Mouse (Mus musculus) cerebellum, adult 2 months (tissue): ENCODE measurements around the gene Il22ra1.
A peak's percentile ranks its signal among the peaks of the same experiment; 100 is the strongest.

Experiments used
- CTCF ChIP-seq: fragments of 200-500 bp; IDR thresholded peaks from 2 replicates; pipeline ENCODE4 v1.5.1; 2011; ENCODE audit warnings: low read depth, mild to moderate bottlenecking, control low read depth, low read length, moderate library complexity, borderline replicate concordance; ENCODE audit not compliant: insufficient read depth
- POLR2A ChIP-seq: fragments of 200-500 bp; IDR thresholded peaks from 2 replicates; pipeline ENCODE4 v1.6.1; 2011; ENCODE audit warnings: low read length, control low read depth, borderline replicate concordance; ENCODE audit not compliant: insufficient read depth

DNA sequence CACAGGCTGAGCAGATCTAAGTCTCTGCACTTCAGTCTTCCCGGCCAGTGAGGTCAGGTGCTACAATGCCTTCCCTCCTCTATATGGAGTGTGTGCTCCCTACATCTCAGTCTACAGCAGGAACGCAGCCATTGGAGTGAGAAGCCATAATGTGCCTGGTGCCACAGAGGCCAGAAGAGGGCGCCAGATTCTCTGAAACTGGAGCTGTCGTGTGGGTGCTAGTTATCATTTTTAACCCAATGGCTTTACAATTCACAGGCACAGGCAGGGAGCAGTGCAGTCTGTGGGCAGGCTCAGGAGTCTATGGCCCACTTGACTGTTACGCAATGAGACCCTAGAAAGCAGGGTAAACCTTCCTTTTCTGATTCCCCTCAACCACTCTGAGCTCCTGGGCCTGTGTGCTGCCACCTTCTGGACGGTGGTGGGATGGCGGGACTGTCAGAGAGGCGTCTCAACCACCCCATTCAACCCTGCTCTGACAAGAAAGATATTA is 18.9 kb upstream of the Il22ra1 start:
- TF ChIP-seq CTCF, result peak; percentile 68
- TF ChIP-seq POLR2A, result no peak
